Mouse (Mus musculus): ENCODE measurements around the gene Pcmtd2. TPM values are rescaled to one million over a fixed set of nuclear protein-coding genes. Genes with fewer than 3 reads are reported as not detected.

Gene Pcmtd2
- total and polyA plus RNA-seq, 3 experiments, result 9.9 to 13.6 TPM; not detected in 1

GRCm38 (mm10) chr2:181797672-181798071 is 40.0 kb upstream of the Pcmtd2 start:
- H3K36me3 ChIP-seq (ENCODE audit: control insufficient read depth in 1 of 2, insufficient read depth in 2 of 2, low read length in 2 of 2), result no peaks in the 10 kb centered on the region
- H3K9me3 ChIP-seq (replicated peaks; ENCODE audit: insufficient read depth, low read length), result no peaks in the 10 kb centered on the region
- TF ChIP-seq ZC3H11A (IDR thresholded peaks at IDR 0.05; ENCODE audit: low read depth, low read length), result no peak
- no peak for TF ChIP-seq MAX (IDR thresholded peaks at IDR 0.05; ENCODE audit: low read length)
- TF ChIP-seq POLR2A (IDR thresholded peaks at IDR 0.05; ENCODE audit: control insufficient read depth in 1 of 2, insufficient read depth in 1 of 2, low read depth in 1 of 2, low read length in 2 of 2, poor library complexity in 1 of 2), result no peak
- TF ChIP-seq ZNF384 (IDR thresholded peaks at IDR 0.05; ENCODE audit: low read depth, low read length), result no peak
- no peak for TF ChIP-seq ZMIZ1 (IDR thresholded peaks at IDR 0.05; ENCODE audit: low read depth, low read length)
- no peak for TF ChIP-seq NRF1 (IDR thresholded peaks at IDR 0.05; ENCODE audit: insufficient read depth, low read depth, low read length, poor library complexity, severe bottlenecking)
- no peak for TF ChIP-seq TAL1 (IDR thresholded peaks at IDR 0.05; ENCODE audit: low read length)
- TF ChIP-seq UBTF (IDR thresholded peaks at IDR 0.05; ENCODE audit: borderline replicate concordance, insufficient read depth, low read depth, low read length), result no peak
- H3K79me2 ChIP-seq (ENCODE audit: control insufficient read depth, insufficient read depth, low read length, poor library complexity), result no peaks in the 10 kb centered on the region
- no peak overlapping the region for H3K9ac ChIP-seq (ENCODE audit: control insufficient read depth, low read depth, low read length, poor library complexity, severe bottlenecking)
- no peaks in the 10 kb centered on the region for H3K4me1 ChIP-seq (ENCODE audit: control insufficient read depth in 1 of 2, insufficient read depth in 2 of 2, low read length in 2 of 2)
- H3K27ac ChIP-seq (ENCODE audit: control insufficient read depth, low read depth, low read length), result no peak overlapping the region
- H3K4me3 ChIP-seq (ENCODE audit: control insufficient read depth in 1 of 2, insufficient read depth in 1 of 2, low read depth in 2 of 2, low read length in 2 of 2), result no peak overlapping the region
- peaks cover 0 to 3% of the 10 kb centered on the region in 2 experiments; a peak in 3 of 4 replicates for H3K27me3 ChIP-seq (ENCODE audit: control insufficient read depth in 1 of 2, insufficient read depth in 2 of 2, low read length in 2 of 2)
- DNase-seq (ENCODE audit: low read depth, low spot score), result no peak

- H3K4me3 ChIP-seq (ENCODE audit: control insufficient read depth in 1 of 2, insufficient read depth in 1 of 2, low read depth in 2 of 2, low read length in 2 of 2), result no peak overlapping the region
- H3K36me3 ChIP-seq (ENCODE audit: control insufficient read depth in 1 of 2, insufficient read depth in 2 of 2, low read length in 2 of 2), result peaks cover 0 to 13% of the 10 kb centered on the region in 2 experiments; a peak in 2 of 4 replicates
- peak; percentile 90 for TF ChIP-seq TAL1 (IDR thresholded peaks at IDR 0.05; ENCODE audit: low read length)
- TF ChIP-seq JUND (IDR thresholded peaks at IDR 0.05; ENCODE audit: low read depth, low read length), result peak; percentile 50; the same call in 1 of the 2 replicates
- TF ChIP-seq TCF12 (IDR thresholded peaks at IDR 0.05; ENCODE audit: low read depth, low read length), result peak; percentile 89
- peak; percentile 52; the same call in 1 of the 2 replicates for TF ChIP-seq RCOR1 (IDR thresholded peaks at IDR 0.05; ENCODE audit: low read depth, low read length)
- peak; percentile 52 for TF ChIP-seq ETS1 (IDR thresholded peaks at IDR 0.05; ENCODE audit: low read depth, low read length)
- TF ChIP-seq MAX (IDR thresholded peaks at IDR 0.05; ENCODE audit: low read length), result 0 out of 2 replicates have a peak, but pooled peaks have one; percentile 12
- no peak for TF ChIP-seq UBTF (IDR thresholded peaks at IDR 0.05; ENCODE audit: borderline replicate concordance, insufficient read depth, low read depth, low read length)
- TF ChIP-seq EP300 (IDR thresholded peaks at IDR 0.05; ENCODE audit: low read depth in 1 of 2, low read length in 2 of 2), result peak; percentile 87 to 90
- TF ChIP-seq MYB (IDR thresholded peaks at IDR 0.05; ENCODE audit: low read depth, low read length), result peak; percentile 85
- no peak for TF ChIP-seq ZMIZ1 (IDR thresholded peaks at IDR 0.05; ENCODE audit: low read depth, low read length)
- TF ChIP-seq GATA1 (IDR thresholded peaks at IDR 0.05; ENCODE audit: low read depth, low read length), result peak; percentile 80
- H3K4me1 ChIP-seq (ENCODE audit: control insufficient read depth in 1 of 2, insufficient read depth in 2 of 2, low read length in 2 of 2), result peaks cover 4 to 14% of the 10 kb centered on the region in 2 experiments
- DNase-seq (ENCODE audit: low read depth, low spot score), result peak; percentile 75
- no peaks in the 10 kb centered on the region for H3K9me3 ChIP-seq (replicated peaks; ENCODE audit: insufficient read depth, low read length)
- H3K27me3 ChIP-seq (ENCODE audit: control insufficient read depth in 1 of 2, insufficient read depth in 2 of 2, low read length in 2 of 2), result no peaks in the 10 kb centered on the region; a peak in 1 of 4 replicates
- no peaks in the 10 kb centered on the region for H3K79me2 ChIP-seq (ENCODE audit: control insufficient read depth, insufficient read depth, low read length, poor library complexity)
- H3K9ac ChIP-seq (ENCODE audit: control insufficient read depth, low read depth, low read length, poor library complexity, severe bottlenecking), result no peak overlapping the region
- peak overlapping the region; percentile 46 for H3K27ac ChIP-seq (ENCODE audit: control insufficient read depth, low read depth, low read length)
Observed at GRCm38 (mm10) chr2:181829032-181829650, 8.5 kb upstream of the Pcmtd2 start.
